Mouse (Mus musculus) adrenal gland, adult 10 weeks (tissue): Measurements from ENCODE around the gene Olfr888. TPM values are rescaled to one million over a fixed set of nuclear protein-coding genes. Genes with fewer than 3 reads are reported as not detected.

Source experiments
- polyA plus RNA-seq: library from polyadenylated mRNA; stranded (reverse); fragments of 350-450 nt; fragmentation: Illumina TruSeq; extraction: RNeasy Lipid Tissue Mini Kit (QIAGEN cat#74804); gene quantifications from one replicate; pipeline ENCODE4 v1.2.3, GENCODE M21; 2014; ENCODE audit warnings: low read depth, low replicate concordance

Olfr888 gene
- polyA plus RNA-seq: not detected

GRCm38 (mm10) chr9:38107828-38108227 lies at the start of gene Olfr888:
Gene Olfr888, plus strand, starts transcription at chr9:38108128.

GRCm38 (mm10) chr9:38061022-38061421 lies 46.9 kb upstream of the Olfr888 start, which contains the start of gene Olfr885:
Gene Olfr885, plus strand, starts transcription at chr9:38061322.

GRCm38 (mm10) chr9:38083772-38084171 lies 24.2 kb upstream of the Olfr888 start, which contains the start of gene Olfr887:
Gene Olfr887, plus strand, starts transcription at chr9:38084072.

GRCm38 (mm10) chr9:38114898-38115297 lies 7.0 kb downstream of the Olfr888 start, which contains the start of gene Olfr889:
Gene Olfr889, plus strand, starts transcription at chr9:38115198.

GRCm38 (mm10) chr9:38142217-38142616 lies 34.3 kb downstream of the Olfr888 start, which contains the start of gene Olfr890:
Gene Olfr890, plus strand, starts transcription at chr9:38142517.

Other genes starting within 250 kb of the Olfr888 start
- not detected for gene Olfr145, start 211.4 kb upstream of the Olfr888 start, polyA plus RNA-seq
- not detected for gene Olfr878, start 190.3 kb upstream of the Olfr888 start, polyA plus RNA-seq
- not detected for gene Olfr881, start 116.3 kb upstream of the Olfr888 start, polyA plus RNA-seq
- not detected for gene Olfr883, start 82.3 kb upstream of the Olfr888 start, polyA plus RNA-seq
- not detected for gene Olfr884, start 61.6 kb upstream of the Olfr888 start, polyA plus RNA-seq
- gene Olfr885, start 46.8 kb upstream of the Olfr888 start, polyA plus RNA-seq: not detected
- gene Olfr887, start 24.1 kb upstream of the Olfr888 start, polyA plus RNA-seq: not detected
- not detected for gene Olfr889, start 7.1 kb downstream of the Olfr888 start, polyA plus RNA-seq
- not detected for gene Olfr890, start 34.4 kb downstream of the Olfr888 start, polyA plus RNA-seq
- not detected for gene Olfr891, start 72.7 kb downstream of the Olfr888 start, polyA plus RNA-seq
- gene Olfr893, start 100.2 kb downstream of the Olfr888 start, polyA plus RNA-seq: not detected
- not detected for gene Olfr894, start 109.9 kb downstream of the Olfr888 start, polyA plus RNA-seq
- gene Olfr143, start 144.6 kb downstream of the Olfr888 start, polyA plus RNA-seq: not detected
- gene Olfr895, start 159.7 kb downstream of the Olfr888 start, polyA plus RNA-seq: not detected
- not detected for gene Olfr896-ps1, start 183.0 kb downstream of the Olfr888 start, polyA plus RNA-seq
- not detected for gene Olfr25, start 220.9 kb downstream of the Olfr888 start, polyA plus RNA-seq
- gene Olfr898, start 240.3 kb downstream of the Olfr888 start, polyA plus RNA-seq: not detected